Mouse (Mus musculus): ENCODE results near the gene H2-Q6.
A peak's percentile ranks its signal among the peaks of the same experiment; 100 is the strongest.
"Not testable (repeated sequence)": the region's sequence is repeated elsewhere in the genome, so short reads cannot be mapped to it uniquely, and the experiment has no call there.

H2-Q6 gene

GRCm38 (mm10) chr17:35424624-35425416 lies at the start of gene H2-Q6:
Gene H2-Q6 (plus strand): TSS chr17:35424850.
- peak; percentile 82 to 90 for DNase-seq (ENCODE audit: inconsistent age in 2 of 2, low spot score in 1 of 2)

- peak; percentile 94 to 98 for DNase-seq (ENCODE audit: inconsistent age in 2 of 2, low spot score in 1 of 2)
Observed at GRCm38 (mm10) chr17:35379369-35379728, 45.3 kb upstream of the H2-Q6 start, which contains the start of gene H2-Q4. Gene H2-Q4 (plus strand): TSS chr17:35379617.

- DNase-seq (ENCODE audit: inconsistent age in 2 of 2, low spot score in 1 of 2): peak; percentile 53 to 89
Observed at GRCm38 (mm10) chr17:35379729-35380451, 44.8 kb upstream of the H2-Q6 start.

GRCm38 (mm10) chr17:35389796-35390195 lies 34.9 kb upstream of the H2-Q6 start:
- DNase-seq (ENCODE audit: inconsistent age in 2 of 2, low spot score in 1 of 2): peak in 1 of 2 experiments; percentile 57

- not testable (repeated sequence) for DNase-seq (ENCODE audit: inconsistent age in 2 of 2, low spot score in 1 of 2)
Observed at GRCm38 (mm10) chr17:35392671-35393070, 32.0 kb upstream of the H2-Q6 start.

- DNase-seq (ENCODE audit: inconsistent age in 2 of 2, low spot score in 1 of 2): peak; percentile 35 to 59
Observed at GRCm38 (mm10) chr17:35393864-35394800, 30.5 kb upstream of the H2-Q6 start.

- not testable (repeated sequence) for DNase-seq (ENCODE audit: inconsistent age in 2 of 2, low spot score in 1 of 2)
Observed at GRCm38 (mm10) chr17:35396956-35397355, 27.7 kb upstream of the H2-Q6 start.

- DNase-seq (ENCODE audit: inconsistent age in 2 of 2, low spot score in 1 of 2): not testable (repeated sequence)
Observed at GRCm38 (mm10) chr17:35413057-35413456, 11.6 kb upstream of the H2-Q6 start.

GRCm38 (mm10) chr17:35415273-35416129 lies 9.1 kb upstream of the H2-Q6 start:
- not testable (repeated sequence) for DNase-seq (ENCODE audit: inconsistent age in 2 of 2, low spot score in 1 of 2)

- no peak for DNase-seq (ENCODE audit: inconsistent age in 2 of 2, low spot score in 1 of 2)
Observed at GRCm38 (mm10) chr17:35418772-35419171, 5.9 kb upstream of the H2-Q6 start.

GRCm38 (mm10) chr17:35419564-35419963 lies 5.1 kb upstream of the H2-Q6 start:
- DNase-seq (ENCODE audit: inconsistent age in 2 of 2, low spot score in 1 of 2): not testable (repeated sequence)

GRCm38 (mm10) chr17:35420206-35420810 lies 4.3 kb upstream of the H2-Q6 start:
- DNase-seq (ENCODE audit: inconsistent age in 2 of 2, low spot score in 1 of 2): peak in 1 of 2 experiments; percentile 80

- not testable (repeated sequence) for DNase-seq (ENCODE audit: inconsistent age in 2 of 2, low spot score in 1 of 2)
Observed at GRCm38 (mm10) chr17:35421331-35421730, 3.3 kb upstream of the H2-Q6 start.

GRCm38 (mm10) chr17:35422360-35422759 lies 2.3 kb upstream of the H2-Q6 start:
- DNase-seq (ENCODE audit: inconsistent age in 2 of 2, low spot score in 1 of 2): not testable (repeated sequence)

GRCm38 (mm10) chr17:35423131-35423810 lies 1.4 kb upstream of the H2-Q6 start:
- not testable (repeated sequence) for DNase-seq (ENCODE audit: inconsistent age in 2 of 2, low spot score in 1 of 2)

- not testable (repeated sequence) for DNase-seq (ENCODE audit: inconsistent age in 2 of 2, low spot score in 1 of 2)
Observed at GRCm38 (mm10) chr17:35424106-35424505, 544 bp upstream of the H2-Q6 start.

- DNase-seq (ENCODE audit: inconsistent age in 2 of 2, low spot score in 1 of 2): peak in 1 of 2 experiments; percentile 48
Observed at GRCm38 (mm10) chr17:35425474-35425873, 824 bp downstream of the H2-Q6 start.

- not testable (repeated sequence) for DNase-seq (ENCODE audit: inconsistent age in 2 of 2, low spot score in 1 of 2)
Observed at GRCm38 (mm10) chr17:35428883-35429282, 4.2 kb downstream of the H2-Q6 start.

GRCm38 (mm10) chr17:35430671-35431070 lies 6.0 kb downstream of the H2-Q6 start:
- not testable (repeated sequence) for DNase-seq (ENCODE audit: inconsistent age in 2 of 2, low spot score in 1 of 2)

All from adrenal gland, adult (tissue).